Comparison of ENCODE assay signal across 9 mouse cellular contexts in the genomic region with DNA sequence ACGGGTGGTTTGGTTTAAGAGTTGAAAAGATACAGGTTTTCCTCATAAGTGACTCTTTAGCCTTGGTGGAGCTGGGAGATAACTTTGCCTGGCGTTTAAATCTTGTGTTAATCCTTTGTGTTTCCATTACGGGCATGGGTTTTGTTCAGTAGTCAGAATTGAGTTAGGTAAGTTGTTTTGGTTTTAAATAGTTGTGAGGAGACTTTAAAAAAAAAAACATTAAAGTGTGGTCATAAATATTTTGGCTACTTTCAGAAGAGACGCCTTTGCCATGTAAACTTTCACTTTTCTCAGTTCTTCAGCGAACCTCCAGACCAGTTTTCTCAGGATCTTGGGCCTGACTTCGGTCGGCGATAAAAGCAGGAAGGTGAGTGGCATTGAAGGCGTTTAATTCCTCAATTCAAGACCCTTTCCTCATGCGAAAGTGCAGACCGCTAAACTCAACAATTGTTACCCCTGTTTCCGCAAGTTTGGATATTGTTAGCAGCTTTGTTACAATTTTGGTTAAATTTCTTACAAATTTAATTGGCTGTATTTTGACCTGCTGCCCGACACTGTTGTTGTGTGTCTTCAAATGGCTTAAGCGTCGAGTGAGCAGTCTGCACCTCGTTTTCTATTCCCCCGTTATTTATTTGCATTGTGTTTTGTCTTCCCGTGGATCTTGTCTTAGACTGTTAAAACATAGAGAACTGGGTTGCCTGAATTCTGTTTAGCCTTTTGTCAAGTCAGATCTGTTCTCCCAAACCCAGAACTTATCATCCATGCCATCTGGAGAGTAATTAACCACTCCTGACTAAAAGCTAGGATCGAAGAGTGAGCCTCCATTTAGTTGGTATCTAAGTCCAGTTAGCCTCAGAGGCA. TPM values are rescaled to one million over a fixed set of nuclear protein-coding genes. Genes with fewer than 3 reads are reported as not detected.
DNase-seq lines count a peak whose midpoint lies in the region; ATAC-seq and TF ChIP-seq lines count a peak whose summit lies in the region.
"Had no signal": no experiment of that assay in that cellular context is flagged by ENCODE, and none has a peak within 500 bp of the region (broad histone marks: within the 10 kb centered on the region; RNA-seq: fewer than 3 reads in every experiment).

No protein-coding gene starts in this region.

- 24% methylated on average over 19 of the region's 19 CpGs for WGBS in heart, embryonic 10.5 days
- WGBS in embryonic facial prominence, embryonic 15.5 days, result 9% methylated on average over 19 of the region's 19 CpGs
- WGBS in limb, embryonic 14.5 days, result 11% methylated on average over 19 of the region's 19 CpGs
- WGBS in olfactory bulb, adult 2 months, result 7% methylated on average over 19 of the region's 19 CpGs

- H3K4me3 ChIP-seq in heart, embryonic 10.5 days, result peak overlapping the region; percentile 96
- H3K4me3 ChIP-seq in C2C12 (ENCODE audit: insufficient read depth, poor library complexity, severe bottlenecking), result peak overlapping the region; percentile 83
- H3K4me3 ChIP-seq in embryonic facial prominence, embryonic 15.5 days (replicated peaks), result peak overlapping the region; percentile 94
- H3K4me3 ChIP-seq in limb, embryonic 14.5 days (replicated peaks; ENCODE audit: low read length), result peak overlapping the region; percentile 99
- peak overlapping the region; percentile 94 for H3K4me3 ChIP-seq in olfactory bulb, adult 2 months (ENCODE audit: insufficient read depth, low read depth, low read length)

- peak overlapping the region; percentile 58 for H3K4me2 ChIP-seq in embryonic facial prominence, embryonic 15.5 days (replicated peaks)
- H3K4me2 ChIP-seq in limb, embryonic 14.5 days (replicated peaks; ENCODE audit: low read depth, low read length, severe bottlenecking), result peak overlapping the region; percentile 57

- no peak for TF ChIP-seq POLR2A in limb, embryonic 14.5 days (IDR thresholded peaks at IDR 0.05; ENCODE audit: borderline replicate concordance, extremely low read depth, insufficient read depth, insufficient read length)
- TF ChIP-seq POLR2A in olfactory bulb, adult 2 months (IDR thresholded peaks at IDR 0.05; ENCODE audit: insufficient read depth, low read depth, low read length), result no peak

- H3K79me3 ChIP-seq in C2C12 (ENCODE audit: low read depth), result peaks cover 32% of the 10 kb centered on the region

- H3ac ChIP-seq in C2C12 (ENCODE audit: control insufficient read depth, insufficient read length, low read depth), result peak overlapping the region; percentile 74

- no peak for DNase-seq in heart, embryonic 10.5 days (ENCODE audit: low spot score)
- DNase-seq in heart, postnatal 25 days (ENCODE audit: low spot score), result no peak
- no peak for DNase-seq in limb, embryonic 14.5 days (ENCODE audit: low spot score)
- DNase-seq in left cerebral cortex, adult 8-10 months (ENCODE audit: low spot score in 2 of 2), result no peak
- no peak for DNase-seq in left cerebral cortex, postnatal 36 days (ENCODE audit: low spot score in 2 of 2)

- peak overlapping the region; percentile 100 for H3K27ac ChIP-seq in heart, embryonic 10.5 days
- peak overlapping the region; percentile 95 for H3K27ac ChIP-seq in embryonic facial prominence, embryonic 15.5 days (replicated peaks)
- H3K27ac ChIP-seq in limb, embryonic 14.5 days (replicated peaks; ENCODE audit: low read depth, low read length), result peak overlapping the region; percentile 97
- no peak overlapping the region; the same call in 1 of the 2 replicates for H3K27ac ChIP-seq in olfactory bulb, adult 2 months (ENCODE audit: insufficient read depth, low read depth, low read length)

- H3K36me3 ChIP-seq in heart, embryonic 10.5 days, result peaks cover 42% of the 10 kb centered on the region
- peaks cover 27% of the 10 kb centered on the region for H3K36me3 ChIP-seq in C2C12 (ENCODE audit: control insufficient read depth, insufficient read depth)
- H3K36me3 ChIP-seq in embryonic facial prominence, embryonic 15.5 days, result peaks cover 20% of the 10 kb centered on the region
- H3K36me3 ChIP-seq in limb, embryonic 14.5 days (ENCODE audit: control insufficient read depth, insufficient read depth, low read length), result peaks cover 37% of the 10 kb centered on the region

- TF ChIP-seq CTCF in C2C12 (IDR thresholded peaks at IDR 0.05; ENCODE audit: control insufficient read depth, insufficient read depth, insufficient read length), result no peak
- no peak for TF ChIP-seq CTCF in olfactory bulb, adult 2 months (IDR thresholded peaks at IDR 0.05; ENCODE audit: insufficient read depth, low read depth, low read length)

- ATAC-seq in embryonic facial prominence, embryonic 15.5 days (ENCODE audit: insufficient number of reproducible peaks, low FRiP score, low TSS enrichment, low read depth), result no peak
- no peak for ATAC-seq in limb, embryonic 14.5 days (ENCODE audit: low FRiP score, low read depth)

- H3K79me2 ChIP-seq in C2C12 (ENCODE audit: control insufficient read depth, insufficient read depth), result peaks cover 58% of the 10 kb centered on the region

- intact Hi-C loops in heart, postnatal 25 days (cut with DNase I), result loop anchor here (2.0 to 5.0 kb wide), 2 partner anchors 98 to 162 kb away; no protein-coding TSS in a partner anchor
- intact Hi-C loops in left cerebral cortex, postnatal 36 days (cut with DNase I), result loop anchor here (1.0 to 5.0 kb wide), 3 partner anchors 58 to 218 kb away; partner anchors contain the start of gene Pea15a

- no peaks in the 10 kb centered on the region for H3K27me3 ChIP-seq in heart, embryonic 10.5 days (ENCODE audit: insufficient read depth, poor library complexity, severe bottlenecking)
- H3K27me3 ChIP-seq in C2C12 (ENCODE audit: control insufficient read depth, insufficient read depth, insufficient read length), result no peaks in the 10 kb centered on the region
- H3K27me3 ChIP-seq in embryonic facial prominence, embryonic 15.5 days, result no peaks in the 10 kb centered on the region
- no peaks in the 10 kb centered on the region for H3K27me3 ChIP-seq in limb, embryonic 14.5 days (ENCODE audit: control insufficient read depth, insufficient read depth, low read length)
- H3K27me3 ChIP-seq: Patski had no signal

- H3K9me3 ChIP-seq in heart, embryonic 10.5 days, result no peaks in the 10 kb centered on the region
- no peaks in the 10 kb centered on the region for H3K9me3 ChIP-seq in embryonic facial prominence, embryonic 15.5 days (replicated peaks)
- no peaks in the 10 kb centered on the region for H3K9me3 ChIP-seq in limb, embryonic 14.5 days (ENCODE audit: control insufficient read depth, low read length)

- peaks cover 6% of the 10 kb centered on the region; the same call in 1 of the 2 replicates for H3K4me1 ChIP-seq in heart, embryonic 10.5 days
- peaks cover 23% of the 10 kb centered on the region; the same call in 1 of the 2 replicates for H3K4me1 ChIP-seq in embryonic facial prominence, embryonic 15.5 days
- H3K4me1 ChIP-seq in limb, embryonic 14.5 days (ENCODE audit: control insufficient read depth, insufficient read depth, low read length), result peaks cover 6% of the 10 kb centered on the region; the same call in 1 of the 2 replicates
- peaks cover 3% of the 10 kb centered on the region; the same call in 1 of the 2 replicates for H3K4me1 ChIP-seq in olfactory bulb, adult 2 months (ENCODE audit: control insufficient read depth, insufficient read depth, low read length)

- H3K9ac ChIP-seq in embryonic facial prominence, embryonic 15.5 days, result peak overlapping the region; percentile 99
- peak overlapping the region; percentile 100 for H3K9ac ChIP-seq in limb, embryonic 14.5 days (ENCODE audit: low read depth, low read length, severe bottlenecking)

TF ChIP-seq in C2C12, 6 proteins besides CTCF, POLR2A, EP300 and RAD21:
- TF ChIP-seq CEBPB (IDR thresholded peaks at IDR 0.05; ENCODE audit: low read depth), result no peak

RNA-seq across cellular contexts. Expression of gene Dcaf8, which starts 1.3 kb away (rescaled TPM):
- polyA plus RNA-seq in heart, embryonic 10.5 days (2016; fragmentation: Nextera tagmentation; extraction: Ambion mirVana), result 110 and 125 TPM in 2 replicates
- 100 to 1,000 TPM; 109 to 114 TPM for total RNA-seq in heart, postnatal 25 days (2021)
- 37.6 TPM for polyA plus RNA-seq in C2C12 (2012; fragmentation: generic; extraction: Trizol)
- 135 and 140 TPM in 2 replicates for polyA plus RNA-seq in embryonic facial prominence, embryonic 15.5 days (2015; fragmentation: Nextera tagmentation; extraction: Ambion mirVana)
- 120 TPM in 2 replicates for polyA plus RNA-seq in limb, embryonic 14.5 days (2012; rRNA removed)
- polyA plus RNA-seq in limb, embryonic 14.5 days (2014; fragmentation: Nextera tagmentation; extraction: Ambion mirVana), result 121 and 131 TPM in 2 replicates
- 96.2 TPM in 1 of 2 replicates, not detected in the other for polyA plus RNA-seq in olfactory bulb, adult 2 months (2012; ENCODE audit: insufficient read depth, insufficient read length, low replicate concordance, missing spikeins)
- 100 to 1,000 TPM; 118 to 125 (median 119) TPM for total RNA-seq in left cerebral cortex, adult 8-10 months (2022)
- 100 to 1,000 TPM; 113 to 124 TPM for total RNA-seq in left cerebral cortex, postnatal 36 days (2021)

RNA-seq across cellular contexts. Expression of gene Pex19, which starts 22.6 kb away (rescaled TPM):
- 154 and 161 TPM in 2 replicates for polyA plus RNA-seq in heart, embryonic 10.5 days (2016; fragmentation: Nextera tagmentation; extraction: Ambion mirVana)
- 100 to 1,000 TPM; 120 to 122 TPM for total RNA-seq in heart, postnatal 25 days (2021)
- polyA plus RNA-seq in C2C12 (2012; fragmentation: generic; extraction: Trizol), result 79.6 TPM
- 138 and 139 TPM in 2 replicates for polyA plus RNA-seq in embryonic facial prominence, embryonic 15.5 days (2015; fragmentation: Nextera tagmentation; extraction: Ambion mirVana)
- polyA plus RNA-seq in limb, embryonic 14.5 days (2012; rRNA removed), result 100 and 115 TPM in 2 replicates
- polyA plus RNA-seq in limb, embryonic 14.5 days (2014; fragmentation: Nextera tagmentation; extraction: Ambion mirVana), result 129 and 135 TPM in 2 replicates
- 478 TPM in 1 of 2 replicates, not detected in the other for polyA plus RNA-seq in olfactory bulb, adult 2 months (2012; ENCODE audit: insufficient read depth, insufficient read length, low replicate concordance, missing spikeins)
- 100 to 1,000 TPM in 1 of 4 experiments, 10 to 100 TPM in 3; 78.7 to 104 (median 83.8) TPM for total RNA-seq in left cerebral cortex, adult 8-10 months (2022)
- total RNA-seq in left cerebral cortex, postnatal 36 days (2021), result 100 to 1,000 TPM in 1 of 2 experiments, 10 to 100 TPM in 1; 95.6 to 105 TPM

RNA-seq across cellular contexts. Expression of gene Pea15a, which starts 57.4 kb away (rescaled TPM):
- 115 and 152 TPM in 2 replicates for polyA plus RNA-seq in heart, embryonic 10.5 days (2016; fragmentation: Nextera tagmentation; extraction: Ambion mirVana)
- 10 to 100 TPM; 65.8 to 70.5 TPM for total RNA-seq in heart, postnatal 25 days (2021)
- polyA plus RNA-seq in C2C12 (2012; fragmentation: generic; extraction: Trizol), result 125 TPM
- polyA plus RNA-seq in embryonic facial prominence, embryonic 15.5 days (2015; fragmentation: Nextera tagmentation; extraction: Ambion mirVana), result 122 and 131 TPM in 2 replicates
- 106 and 108 TPM in 2 replicates for polyA plus RNA-seq in limb, embryonic 14.5 days (2012; rRNA removed)
- 119 and 122 TPM in 2 replicates for polyA plus RNA-seq in limb, embryonic 14.5 days (2014; fragmentation: Nextera tagmentation; extraction: Ambion mirVana)
- polyA plus RNA-seq in olfactory bulb, adult 2 months (2012; ENCODE audit: insufficient read depth, insufficient read length, low replicate concordance, missing spikeins), result 189 TPM in 1 of 2 replicates, not detected in the other
- 100 to 1,000 TPM; 409 to 452 (median 428) TPM for total RNA-seq in left cerebral cortex, adult 8-10 months (2022)
- 100 to 1,000 TPM; 409 to 413 TPM for total RNA-seq in left cerebral cortex, postnatal 36 days (2021)
